ENCODE assay signal across 32 mouse cellular contexts in genomic region chr19:27089099-27089498, GRCm38 (mm10).
"Had no signal": no experiment of that assay in that cellular context is flagged by ENCODE, and none has a peak within 500 bp of the region (broad histone marks: within the 10 kb centered on the region; RNA-seq: fewer than 3 reads in every experiment).

No protein-coding gene starts in this region.

- H3K4me2 ChIP-seq: limb, embryonic 12.5 days; limb, embryonic 13.5 days; limb, embryonic 15.5 days; liver, embryonic 11.5 days; liver, embryonic 12.5 days; liver, embryonic 13.5 days; liver, embryonic 15.5 days; lung, embryonic 14.5 days; lung, embryonic 15.5 days; midbrain, embryonic 11.5 days; midbrain, embryonic 12.5 days; midbrain, embryonic 13.5 days; midbrain, embryonic 15.5 days; neural tube, embryonic 12.5 days had no signal

- H3K4me1 ChIP-seq: limb, embryonic 10.5 days; limb, embryonic 12.5 days; limb, embryonic 13.5 days; limb, embryonic 15.5 days; liver, embryonic 12.5 days; liver, embryonic 13.5 days; liver, embryonic 15.5 days; lung, embryonic 15.5 days; midbrain, embryonic 10.5 days; midbrain, embryonic 12.5 days; midbrain, embryonic 13.5 days; midbrain, embryonic 15.5 days; neural tube, embryonic 12.5 days had no signal

- H3K4me3 ChIP-seq: limb, embryonic 10.5 days; limb, embryonic 12.5 days; limb, embryonic 13.5 days; limb, embryonic 15.5 days; liver, embryonic 12.5 days; liver, embryonic 13.5 days; liver, embryonic 15.5 days; lung, embryonic 15.5 days; megakaryocyte, embryonic 14.5 days; midbrain, embryonic 10.5 days; midbrain, embryonic 12.5 days; midbrain, embryonic 13.5 days; midbrain, embryonic 15.5 days; myocyte; neural tube, embryonic 12.5 days had no signal

- H3K27me3 ChIP-seq: limb, embryonic 12.5 days; limb, embryonic 13.5 days; limb, embryonic 15.5 days; liver, embryonic 12.5 days; liver, embryonic 13.5 days; liver, embryonic 15.5 days; lung, embryonic 15.5 days; megakaryocyte, embryonic 14.5 days; midbrain, embryonic 12.5 days; midbrain, embryonic 13.5 days; midbrain, embryonic 15.5 days; neural tube, embryonic 12.5 days had no signal

- H3K9me3 ChIP-seq: limb, embryonic 10.5 days; limb, embryonic 12.5 days; limb, embryonic 13.5 days; limb, embryonic 15.5 days; liver, embryonic 12.5 days; liver, embryonic 15.5 days; lung, embryonic 15.5 days; midbrain, embryonic 10.5 days; midbrain, embryonic 12.5 days; midbrain, embryonic 13.5 days; midbrain, embryonic 15.5 days; neural tube, embryonic 12.5 days had no signal

- DNase-seq: left cerebral cortex, postnatal 4 days; liver; liver, embryonic 13.5 days; liver, postnatal 0 days; lung, adult 18-20 months; lung, adult 2 months; lung, embryonic 14.5 days; lung, postnatal 10 days; lung, postnatal 14 days; lung, postnatal 36 days; lung, postnatal 4 days; midbrain, embryonic 14.5 days had no signal

- H3K9ac ChIP-seq: limb, embryonic 12.5 days; limb, embryonic 13.5 days; limb, embryonic 15.5 days; liver, embryonic 12.5 days; liver, embryonic 13.5 days; liver, embryonic 14.5 days; liver, embryonic 15.5 days; liver, postnatal 0 days; lung, embryonic 14.5 days; lung, embryonic 15.5 days; midbrain, embryonic 12.5 days; midbrain, embryonic 13.5 days; midbrain, embryonic 15.5 days; neural tube, embryonic 12.5 days had no signal

- H3K27ac ChIP-seq: limb, embryonic 10.5 days; limb, embryonic 12.5 days; limb, embryonic 13.5 days; limb, embryonic 15.5 days; liver, embryonic 12.5 days; liver, embryonic 13.5 days; liver, embryonic 14.5 days; liver, embryonic 15.5 days; lung, embryonic 15.5 days; macrophage; midbrain, embryonic 10.5 days; midbrain, embryonic 12.5 days; midbrain, embryonic 13.5 days; midbrain, embryonic 15.5 days; neural tube, embryonic 12.5 days had no signal

- ATAC-seq: liver, embryonic 12.5 days; liver, postnatal 0 days; lung, postnatal 0 days; midbrain, embryonic 13.5 days; midbrain, embryonic 15.5 days; midbrain, embryonic 16.5 days had no signal

- H3K36me3 ChIP-seq: limb, embryonic 10.5 days; limb, embryonic 12.5 days; limb, embryonic 13.5 days; limb, embryonic 15.5 days; liver, embryonic 12.5 days; liver, embryonic 13.5 days; liver, embryonic 15.5 days; lung, embryonic 15.5 days; midbrain, embryonic 10.5 days; midbrain, embryonic 12.5 days; midbrain, embryonic 13.5 days; midbrain, embryonic 15.5 days; neural tube, embryonic 12.5 days had no signal
